Mouse (Mus musculus): ENCODE measurements around the gene Gm49394. TPM values are rescaled to one million over a fixed set of nuclear protein-coding genes. Genes with fewer than 3 reads are reported as not detected.

Gm49394 gene
- polyA plus RNA-seq, 1 experiment = 0.30 TPM

- TF ChIP-seq CTCF (IDR thresholded peaks at IDR 0.05; ENCODE audit: extremely low read depth, insufficient read length, insufficient replicate concordance, low read depth, low read length) (no peak), POLR2A (IDR thresholded peaks at IDR 0.05; ENCODE audit: low read depth, low read length) (no peak)
- H3K36me3 ChIP-seq (ENCODE audit: control insufficient read depth, insufficient read depth, low read length) = no peaks in the 10 kb centered on the region
- H3K4me1 ChIP-seq (ENCODE audit: control insufficient read depth, insufficient read depth, insufficient read length, low read length) = peaks cover 3% of the 10 kb centered on the region
- peak overlapping the region; percentile 60 for H3K4me3 ChIP-seq (ENCODE audit: low read depth, low read length)
- H3K27ac ChIP-seq (ENCODE audit: insufficient read depth, low read depth, low read length) = no peak overlapping the region
- WGBS = under 1% methylated on average over 57 of the region's 70 CpGs
- H3K27me3 ChIP-seq (ENCODE audit: control insufficient read depth, insufficient read depth, low read length) = peaks cover 75% of the 10 kb centered on the region
These were observed 10.5 kb downstream of the Gm49394 start for GRCm38 (mm10) chr7:142659181-142659681.

GRCm38 (mm10) chr7:142658681-142659180 is 11.0 kb downstream of the Gm49394 start:
- TF ChIP-seq POLR2A (IDR thresholded peaks at IDR 0.05; ENCODE audit: low read depth, low read length) = no peak
- TF ChIP-seq CTCF (IDR thresholded peaks at IDR 0.05; ENCODE audit: extremely low read depth, insufficient read length, insufficient replicate concordance, low read depth, low read length) = no peak
- Histone ChIP-seq H3K27ac (ENCODE audit: insufficient read depth, low read depth, low read length) (no peak overlapping the region), H3K36me3 (ENCODE audit: control insufficient read depth, insufficient read depth, low read length) (no peaks in the 10 kb centered on the region), H3K4me3 (ENCODE audit: low read depth, low read length) (peak overlapping the region; percentile 60), H3K4me1 (ENCODE audit: control insufficient read depth, insufficient read depth, insufficient read length, low read length) (peaks cover 3% of the 10 kb centered on the region), H3K27me3 (ENCODE audit: control insufficient read depth, insufficient read depth, low read length) (peaks cover 70% of the 10 kb centered on the region)
- 2% methylated on average over 39 of the region's 40 CpGs for WGBS

GRCm38 (mm10) chr7:142657821-142658614 is 11.7 kb downstream of the Gm49394 start:
- no peak overlapping the region for H3K27ac ChIP-seq (ENCODE audit: insufficient read depth, low read depth, low read length)
- peaks cover 63% of the 10 kb centered on the region for H3K27me3 ChIP-seq (ENCODE audit: control insufficient read depth, insufficient read depth, low read length)
- peaks cover 3% of the 10 kb centered on the region for H3K4me1 ChIP-seq (ENCODE audit: control insufficient read depth, insufficient read depth, insufficient read length, low read length)
- 5% methylated on average over 34 of the region's 34 CpGs for WGBS
- H3K36me3 ChIP-seq (ENCODE audit: control insufficient read depth, insufficient read depth, low read length) = no peaks in the 10 kb centered on the region
- H3K4me3 ChIP-seq (ENCODE audit: low read depth, low read length) = peak overlapping the region; percentile 60
- TF ChIP-seq CTCF (IDR thresholded peaks at IDR 0.05; ENCODE audit: extremely low read depth, insufficient read length, insufficient replicate concordance, low read depth, low read length) = no peak
- no peak for TF ChIP-seq POLR2A (IDR thresholded peaks at IDR 0.05; ENCODE audit: low read depth, low read length)

GRCm38 (mm10) chr7:142657341-142657791 is 12.4 kb downstream of the Gm49394 start:
- Histone ChIP-seq H3K4me1 (ENCODE audit: control insufficient read depth, insufficient read depth, insufficient read length, low read length) (peaks cover 3% of the 10 kb centered on the region), H3K4me3 (ENCODE audit: low read depth, low read length) (no peak overlapping the region), H3K36me3 (ENCODE audit: control insufficient read depth, insufficient read depth, low read length) (no peaks in the 10 kb centered on the region), H3K27me3 (ENCODE audit: control insufficient read depth, insufficient read depth, low read length) (peaks cover 59% of the 10 kb centered on the region), H3K27ac (ENCODE audit: insufficient read depth, low read depth, low read length) (no peak overlapping the region)
- no peak for TF ChIP-seq POLR2A (IDR thresholded peaks at IDR 0.05; ENCODE audit: low read depth, low read length)
- no peak for TF ChIP-seq CTCF (IDR thresholded peaks at IDR 0.05; ENCODE audit: extremely low read depth, insufficient read length, insufficient replicate concordance, low read depth, low read length)
- WGBS = 33% methylated on average over 7 of the region's 9 CpGs

DNA sequence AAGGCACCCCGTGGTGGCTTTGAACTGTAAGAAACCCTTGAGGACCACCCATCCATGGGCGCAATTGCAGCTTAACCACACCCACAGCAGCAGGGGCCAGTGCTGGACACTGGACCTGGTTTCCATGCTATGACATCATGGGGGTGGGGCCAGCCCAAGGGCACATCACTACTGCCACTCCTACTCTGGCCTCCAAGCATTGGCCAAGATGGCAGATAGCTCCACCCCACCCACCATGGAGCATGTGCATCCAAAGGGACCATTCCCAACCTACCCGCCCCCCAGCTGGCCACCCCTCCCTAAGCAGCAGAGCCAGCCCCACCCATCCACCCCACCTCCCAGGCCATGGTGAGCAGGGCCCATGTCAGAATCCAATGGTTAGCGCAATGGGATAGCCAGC is 13.7 kb downstream of the Gm49394 start:
- H3K27me3 ChIP-seq (ENCODE audit: control insufficient read depth, insufficient read depth, low read length) = peaks cover 52% of the 10 kb centered on the region
- 65% methylated on average over 4 of the region's 4 CpGs for WGBS
- no peak overlapping the region for H3K27ac ChIP-seq (ENCODE audit: insufficient read depth, low read depth, low read length)
- peaks cover 3% of the 10 kb centered on the region for H3K4me1 ChIP-seq (ENCODE audit: control insufficient read depth, insufficient read depth, insufficient read length, low read length)
- no peak for TF ChIP-seq POLR2A (IDR thresholded peaks at IDR 0.05; ENCODE audit: low read depth, low read length)
- no peak for TF ChIP-seq CTCF (IDR thresholded peaks at IDR 0.05; ENCODE audit: extremely low read depth, insufficient read length, insufficient replicate concordance, low read depth, low read length)
- H3K4me3 ChIP-seq (ENCODE audit: low read depth, low read length) = no peak overlapping the region
- H3K36me3 ChIP-seq (ENCODE audit: control insufficient read depth, insufficient read depth, low read length) = no peaks in the 10 kb centered on the region

- TF ChIP-seq CTCF (IDR thresholded peaks at IDR 0.05; ENCODE audit: extremely low read depth, insufficient read length, insufficient replicate concordance, low read depth, low read length) (no peak), POLR2A (IDR thresholded peaks at IDR 0.05; ENCODE audit: low read depth, low read length) (no peak)
- no peaks in the 10 kb centered on the region for H3K36me3 ChIP-seq (ENCODE audit: control insufficient read depth, insufficient read depth, low read length)
- no peak overlapping the region for H3K27ac ChIP-seq (ENCODE audit: insufficient read depth, low read depth, low read length)
- H3K27me3 ChIP-seq (ENCODE audit: control insufficient read depth, insufficient read depth, low read length) = peaks cover 48% of the 10 kb centered on the region
- H3K4me1 ChIP-seq (ENCODE audit: control insufficient read depth, insufficient read depth, insufficient read length, low read length) = peaks cover 3% of the 10 kb centered on the region
- no peak overlapping the region for H3K4me3 ChIP-seq (ENCODE audit: low read depth, low read length)
- 48% methylated on average over 11 of the region's 11 CpGs for WGBS
These were observed 14.1 kb downstream of the Gm49394 start for GRCm38 (mm10) chr7:142655633-142656032.

DNA sequence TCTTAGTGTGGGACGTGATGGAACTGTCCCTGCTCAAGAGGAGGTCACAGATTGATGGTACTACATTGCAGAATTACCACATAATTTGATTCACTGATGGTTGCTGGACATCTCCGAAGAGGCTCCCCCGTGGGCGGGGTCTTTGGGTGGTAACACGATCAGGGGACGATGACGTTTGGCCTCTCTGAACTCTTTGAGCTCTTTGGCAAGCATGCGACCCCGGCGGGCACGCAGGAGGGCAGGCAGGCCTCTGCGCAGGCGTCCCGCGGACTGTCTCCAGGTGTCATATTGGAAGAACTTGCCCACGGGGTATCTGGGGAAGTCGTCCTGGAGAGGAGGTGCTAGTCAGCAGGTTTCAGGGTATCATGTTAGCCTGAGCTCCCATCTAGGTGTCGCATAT is 16.0 kb downstream of the Gm49394 start:
- Histone ChIP-seq H3K27ac (ENCODE audit: insufficient read depth, low read depth, low read length) (no peak overlapping the region), H3K4me3 (ENCODE audit: low read depth, low read length) (no peak overlapping the region)

More for the DNA sequence above, 16.0 kb downstream of the Gm49394 start:
- TF ChIP-seq CTCF (IDR thresholded peaks at IDR 0.05; ENCODE audit: extremely low read depth, insufficient read length, insufficient replicate concordance, low read depth, low read length) = no peak
- no peak for TF ChIP-seq POLR2A (IDR thresholded peaks at IDR 0.05; ENCODE audit: low read depth, low read length)
- Histone ChIP-seq H3K27me3 (ENCODE audit: control insufficient read depth, insufficient read depth, low read length) (peaks cover 29% of the 10 kb centered on the region), H3K4me1 (ENCODE audit: control insufficient read depth, insufficient read depth, insufficient read length, low read length) (peaks cover under 1% of the 10 kb centered on the region; the same call in 1 of the 2 replicates), H3K36me3 (ENCODE audit: control insufficient read depth, insufficient read depth, low read length) (no peaks in the 10 kb centered on the region)
- WGBS = 44% methylated on average over 18 of the region's 18 CpGs
